Mouse (Mus musculus): ENCODE measurements at regions not wholly inside any gene's neighbourhood (a gene's known extent, or its start where the extent isn't known, plus 50 kb on each side); places are given as distances from the start of the nearest gene placed in this dataset.

DNA sequence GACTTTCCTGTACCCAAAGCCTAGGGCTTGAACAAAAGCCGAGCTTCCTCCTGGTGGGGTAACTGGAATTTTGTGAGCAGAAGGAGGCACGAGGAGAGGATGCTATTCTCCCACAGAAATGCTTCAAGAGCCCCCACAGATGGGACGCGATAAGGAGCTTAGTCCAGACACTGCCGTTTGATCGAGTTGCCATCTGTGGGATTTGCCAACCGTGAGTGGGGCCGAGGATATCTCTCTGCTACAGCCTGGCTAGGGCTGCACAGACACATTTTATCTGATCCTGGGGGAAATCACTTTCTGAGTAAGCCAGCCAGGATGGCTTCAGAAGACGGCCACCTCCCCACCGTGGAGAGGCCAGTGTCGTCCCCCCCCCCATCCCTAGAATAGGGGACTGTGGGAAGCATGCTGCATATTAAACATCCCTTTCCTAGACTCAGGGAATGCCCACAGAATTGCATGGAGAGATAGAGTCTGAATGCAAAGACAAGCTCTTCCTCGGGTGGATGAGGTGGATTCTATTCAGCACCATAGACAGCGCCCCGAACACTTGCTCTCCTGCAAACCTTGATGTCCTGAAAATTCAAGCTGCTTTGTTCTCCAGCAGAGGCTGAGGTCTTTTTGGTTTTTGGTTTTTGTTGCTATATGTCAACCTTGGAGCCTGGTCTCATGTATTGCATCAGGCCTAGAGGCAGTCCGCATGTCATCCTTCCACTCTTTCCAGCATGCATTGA lies 611.6 kb upstream of the Fam19a5 start:
- no peak for ATAC-seq (ENCODE audit: insufficient number of reproducible peaks, low FRiP score, low TSS enrichment, low read depth)
- WGBS = 57% methylated on average over 15 of the region's 15 CpGs
- H3K27me3 ChIP-seq (ENCODE audit: control insufficient read depth, insufficient read depth, low read length) = no peaks in the 10 kb centered on the region
- no peaks in the 10 kb centered on the region for H3K4me1 ChIP-seq (ENCODE audit: control insufficient read depth, insufficient read depth, low read length)
- H3K4me2 ChIP-seq (ENCODE audit: low read depth, severe bottlenecking) = no peak overlapping the region
- no peaks in the 10 kb centered on the region for H3K36me3 ChIP-seq (ENCODE audit: control insufficient read depth, insufficient read depth, low read length)
- H3K9ac ChIP-seq (ENCODE audit: low read length) = no peak overlapping the region
- no peak overlapping the region for H3K4me3 ChIP-seq (ENCODE audit: low read depth, low read length)
- DNase-seq (ENCODE audit: low spot score) = peak; percentile 81
- H3K27ac ChIP-seq (replicated peaks; ENCODE audit: low read depth, low read length) = no peak overlapping the region
- no peaks in the 10 kb centered on the region for H3K9me3 ChIP-seq (ENCODE audit: control insufficient read depth, low read length)

DNA sequence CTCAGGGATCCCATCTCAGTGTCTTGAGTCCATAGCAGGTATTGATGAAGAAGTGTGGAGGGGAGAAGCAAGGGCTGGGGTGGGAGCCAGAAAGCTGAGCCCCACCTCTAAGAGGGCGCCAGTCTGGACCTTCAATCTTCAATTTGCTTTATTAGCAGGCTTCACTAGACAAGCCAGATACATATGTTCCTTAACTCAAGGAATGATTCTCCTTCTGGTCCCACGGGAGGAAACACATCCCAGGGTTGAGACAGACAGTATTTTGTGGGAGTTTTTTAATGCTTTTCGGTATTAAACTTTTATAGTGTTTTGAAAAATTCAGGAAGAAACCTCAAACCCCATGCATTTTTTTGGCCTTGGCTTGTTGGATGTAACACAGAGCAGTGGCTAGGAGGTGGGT lies 606.7 kb upstream of the Fam19a5 start:
- H3K9me3 ChIP-seq (ENCODE audit: control insufficient read depth, low read length) = no peaks in the 10 kb centered on the region
- H3K9ac ChIP-seq (ENCODE audit: low read length) = no peak overlapping the region
- H3K36me3 ChIP-seq (ENCODE audit: control insufficient read depth, insufficient read depth, low read length) = no peaks in the 10 kb centered on the region
- DNase-seq (ENCODE audit: low spot score) (no peak), ATAC-seq (ENCODE audit: insufficient number of reproducible peaks, low FRiP score, low TSS enrichment, low read depth) (no peak)
- H3K4me3 ChIP-seq (ENCODE audit: low read depth, low read length) = no peak overlapping the region
- WGBS = 84% methylated on average over 3 of the region's 3 CpGs
- H3K4me1 ChIP-seq (ENCODE audit: control insufficient read depth, insufficient read depth, low read length) = no peaks in the 10 kb centered on the region
- no peak overlapping the region for H3K27ac ChIP-seq (replicated peaks; ENCODE audit: low read depth, low read length)
- no peak overlapping the region for H3K4me2 ChIP-seq (ENCODE audit: low read depth, severe bottlenecking)
- no peaks in the 10 kb centered on the region for H3K27me3 ChIP-seq (ENCODE audit: control insufficient read depth, insufficient read depth, low read length)

DNA sequence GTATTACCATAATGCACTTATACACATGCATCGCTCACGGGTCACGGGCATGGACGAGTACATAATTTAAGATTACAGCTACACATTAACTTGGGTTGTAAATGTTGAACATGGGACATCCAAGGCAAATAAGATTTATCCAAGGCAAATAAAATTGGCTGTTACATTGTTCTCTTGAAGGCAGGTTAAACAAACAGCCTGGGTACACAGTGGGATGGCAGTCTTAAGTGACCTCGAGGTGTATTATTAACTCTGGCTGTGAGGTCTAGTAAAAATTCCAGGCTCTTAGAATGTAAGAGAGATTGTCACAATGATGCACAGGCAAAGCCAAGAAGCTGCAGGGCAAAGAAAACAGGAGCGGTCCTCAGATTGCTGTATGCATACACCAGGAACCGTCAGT lies 599.6 kb upstream of the Fam19a5 start:
- DNase-seq (ENCODE audit: low spot score) (no peak), ATAC-seq (ENCODE audit: insufficient number of reproducible peaks, low FRiP score, low TSS enrichment, low read depth) (no peak)
- no peak overlapping the region for H3K4me2 ChIP-seq (ENCODE audit: low read depth, severe bottlenecking)
- H3K9me3 ChIP-seq (ENCODE audit: control insufficient read depth, low read length) = no peaks in the 10 kb centered on the region
- no peaks in the 10 kb centered on the region for H3K27me3 ChIP-seq (ENCODE audit: control insufficient read depth, insufficient read depth, low read length)
- H3K27ac ChIP-seq (replicated peaks; ENCODE audit: low read depth, low read length) = no peak overlapping the region
- H3K4me3 ChIP-seq (ENCODE audit: low read depth, low read length) = no peak overlapping the region
- no peaks in the 10 kb centered on the region for H3K36me3 ChIP-seq (ENCODE audit: control insufficient read depth, insufficient read depth, low read length)
- no peaks in the 10 kb centered on the region for H3K4me1 ChIP-seq (ENCODE audit: control insufficient read depth, insufficient read depth, low read length)
- H3K9ac ChIP-seq (ENCODE audit: low read length) = no peak overlapping the region
- 77% methylated on average over 7 of the region's 7 CpGs for WGBS

DNA sequence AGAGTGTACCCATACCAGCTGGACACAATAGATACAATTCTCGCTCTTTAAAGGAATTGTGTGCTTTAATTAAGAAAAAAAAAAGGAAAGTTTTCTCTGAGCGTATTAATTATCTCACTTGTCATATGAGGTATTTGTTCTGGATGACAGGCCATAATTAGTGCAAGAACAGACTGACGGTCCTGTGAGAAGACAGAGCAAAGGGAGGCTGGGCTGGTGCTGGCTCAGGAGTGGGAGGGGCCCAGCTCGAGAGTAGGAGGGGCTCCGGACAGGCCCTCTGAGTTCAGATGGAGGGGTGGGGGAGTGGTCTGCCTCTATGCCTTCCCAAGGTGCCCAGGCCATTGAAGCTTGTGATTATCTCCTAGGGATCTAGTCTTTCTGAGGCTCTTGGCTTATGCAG lies 591.5 kb upstream of the Fam19a5 start:
- WGBS = 53% methylated on average over 5 of the region's 5 CpGs

DNA sequence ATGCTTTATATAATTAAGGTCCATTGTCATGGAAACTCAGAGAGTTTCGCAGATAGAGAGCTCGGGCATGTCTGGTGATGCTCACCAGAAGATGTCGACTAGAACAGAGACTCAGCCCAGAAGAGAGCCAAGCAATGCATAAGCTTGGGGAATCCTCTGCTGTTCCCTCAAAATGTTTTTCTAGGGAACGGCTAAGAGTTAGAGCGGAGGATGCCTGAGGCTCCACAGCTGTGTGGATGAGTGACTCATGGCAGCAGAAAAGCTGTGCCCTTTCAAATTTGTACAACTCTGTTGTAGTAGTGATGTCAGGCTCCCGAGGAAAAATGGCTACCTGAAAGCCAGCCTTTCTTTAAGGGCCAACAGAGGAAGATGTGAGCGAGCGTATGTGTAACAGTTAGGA lies 586.2 kb upstream of the Fam19a5 start:
- no peak for ATAC-seq (ENCODE audit: insufficient number of reproducible peaks, low FRiP score, low TSS enrichment, low read depth)

More for the DNA sequence above, 591.5 kb upstream of the Fam19a5 start:
- Histone ChIP-seq H3K4me2 (ENCODE audit: low read depth, severe bottlenecking) (no peak overlapping the region), H3K9ac (ENCODE audit: low read length) (no peak overlapping the region), H3K27ac (replicated peaks; ENCODE audit: low read depth, low read length) (no peak overlapping the region), H3K4me3 (ENCODE audit: low read depth, low read length) (no peak overlapping the region), H3K4me1 (ENCODE audit: control insufficient read depth, insufficient read depth, low read length) (no peaks in the 10 kb centered on the region), H3K36me3 (ENCODE audit: control insufficient read depth, insufficient read depth, low read length) (no peaks in the 10 kb centered on the region), H3K9me3 (ENCODE audit: control insufficient read depth, low read length) (no peaks in the 10 kb centered on the region), H3K27me3 (ENCODE audit: control insufficient read depth, insufficient read depth, low read length) (no peaks in the 10 kb centered on the region)
- no peak for DNase-seq (ENCODE audit: low spot score)
- no peak for ATAC-seq (ENCODE audit: insufficient number of reproducible peaks, low FRiP score, low TSS enrichment, low read depth)

DNA sequence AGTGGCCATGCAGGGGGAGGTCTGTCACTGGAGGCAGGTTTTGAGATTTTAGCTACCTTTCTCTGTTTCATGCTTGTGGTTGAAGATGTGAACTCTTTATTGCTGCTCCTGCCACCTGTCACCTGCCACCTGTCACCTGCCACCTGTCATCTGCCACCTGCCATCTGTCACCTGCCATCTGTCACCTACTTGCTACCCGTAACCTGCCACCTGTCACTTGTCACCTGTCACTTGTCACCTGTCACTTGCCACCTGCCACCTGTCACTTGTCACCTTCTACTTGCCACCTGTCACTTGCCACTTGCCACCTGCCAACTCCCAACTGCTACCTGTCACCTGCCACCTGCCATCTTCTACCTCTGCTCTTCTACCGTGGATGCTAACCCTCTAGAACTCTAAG lies 581.2 kb upstream of the Fam19a5 start:
- WGBS = 68% methylated on average over 2 of the region's 2 CpGs
- no peaks in the 10 kb centered on the region for H3K36me3 ChIP-seq (ENCODE audit: control insufficient read depth, insufficient read depth, low read length)
- H3K9ac ChIP-seq (ENCODE audit: low read length) = no peak overlapping the region
- H3K27ac ChIP-seq (replicated peaks; ENCODE audit: low read depth, low read length) = no peak overlapping the region
- H3K4me2 ChIP-seq (ENCODE audit: low read depth, severe bottlenecking) = no peak overlapping the region
- H3K9me3 ChIP-seq (ENCODE audit: control insufficient read depth, low read length) = no peaks in the 10 kb centered on the region
- no peak for DNase-seq (ENCODE audit: low spot score)
- H3K27me3 ChIP-seq (ENCODE audit: control insufficient read depth, insufficient read depth, low read length) = no peaks in the 10 kb centered on the region
- no peak for ATAC-seq (ENCODE audit: insufficient number of reproducible peaks, low FRiP score, low TSS enrichment, low read depth)
- no peak overlapping the region for H3K4me3 ChIP-seq (ENCODE audit: low read depth, low read length)
- H3K4me1 ChIP-seq (ENCODE audit: control insufficient read depth, insufficient read depth, low read length) = no peaks in the 10 kb centered on the region

More for the DNA sequence above, 586.2 kb upstream of the Fam19a5 start:
- H3K9me3 ChIP-seq (ENCODE audit: control insufficient read depth, low read length) = no peaks in the 10 kb centered on the region
- H3K4me3 ChIP-seq (ENCODE audit: low read depth, low read length) = no peak overlapping the region
- no peak overlapping the region for H3K4me2 ChIP-seq (ENCODE audit: low read depth, severe bottlenecking)
- no peaks in the 10 kb centered on the region for H3K27me3 ChIP-seq (ENCODE audit: control insufficient read depth, insufficient read depth, low read length)
- no peak overlapping the region for H3K27ac ChIP-seq (replicated peaks; ENCODE audit: low read depth, low read length)
- no peak for DNase-seq (ENCODE audit: low spot score)
- no peaks in the 10 kb centered on the region for H3K4me1 ChIP-seq (ENCODE audit: control insufficient read depth, insufficient read depth, low read length)
- no peak overlapping the region for H3K9ac ChIP-seq (ENCODE audit: low read length)
- H3K36me3 ChIP-seq (ENCODE audit: control insufficient read depth, insufficient read depth, low read length) = no peaks in the 10 kb centered on the region
- 85% methylated on average over 8 of the region's 8 CpGs for WGBS

DNA sequence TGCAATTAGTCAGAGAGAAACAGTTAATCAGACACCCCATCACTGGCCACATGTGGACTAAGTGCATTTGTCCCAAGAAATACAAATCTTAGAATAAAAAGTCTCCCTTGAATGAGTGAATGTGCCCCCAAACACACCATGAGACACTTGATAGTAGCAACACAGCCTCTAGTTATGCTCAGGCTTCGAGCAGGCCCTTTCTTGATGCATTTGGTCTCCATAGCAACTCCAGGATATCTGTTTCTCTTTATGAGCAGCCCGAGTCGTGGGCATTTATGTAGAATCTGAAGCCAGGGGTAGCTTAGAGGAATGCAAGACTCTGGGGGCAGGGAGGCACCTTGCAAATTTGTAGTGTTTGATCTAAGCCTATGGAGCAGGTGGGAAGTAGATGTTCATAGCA lies 580.6 kb upstream of the Fam19a5 start:
- ATAC-seq (ENCODE audit: insufficient number of reproducible peaks, low FRiP score, low TSS enrichment, low read depth) (no peak), DNase-seq (ENCODE audit: low spot score) (no peak)
- Histone ChIP-seq H3K9ac (ENCODE audit: low read length) (no peak overlapping the region), H3K4me3 (ENCODE audit: low read depth, low read length) (no peak overlapping the region), H3K9me3 (ENCODE audit: control insufficient read depth, low read length) (no peaks in the 10 kb centered on the region), H3K4me2 (ENCODE audit: low read depth, severe bottlenecking) (no peak overlapping the region), H3K27ac (replicated peaks; ENCODE audit: low read depth, low read length) (no peak overlapping the region), H3K36me3 (ENCODE audit: control insufficient read depth, insufficient read depth, low read length) (no peaks in the 10 kb centered on the region), H3K4me1 (ENCODE audit: control insufficient read depth, insufficient read depth, low read length) (no peaks in the 10 kb centered on the region), H3K27me3 (ENCODE audit: control insufficient read depth, insufficient read depth, low read length) (no peaks in the 10 kb centered on the region)
- WGBS = 49% methylated on average over 3 of the region's 3 CpGs

DNA sequence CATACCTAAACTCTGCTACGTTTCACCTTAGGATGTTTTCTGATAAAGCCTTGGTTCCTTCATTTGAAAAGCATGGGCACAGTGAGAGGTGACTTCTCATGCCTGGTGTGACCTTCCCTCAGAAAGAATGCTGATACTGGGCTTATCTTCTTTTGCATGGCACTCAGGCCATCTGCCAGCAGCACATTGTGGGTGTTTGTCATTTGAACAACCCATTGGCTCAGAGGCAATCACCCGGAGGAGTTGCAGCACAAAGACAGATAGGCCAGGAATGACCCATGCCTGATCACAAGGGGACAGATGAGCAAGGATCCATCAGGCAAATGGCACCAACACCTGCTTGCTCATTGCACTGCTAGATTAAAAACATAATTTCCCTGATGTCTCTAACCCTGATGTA lies 572.7 kb upstream of the Fam19a5 start:
- no peak overlapping the region for H3K4me2 ChIP-seq (ENCODE audit: low read depth, severe bottlenecking)
- WGBS = 90% methylated on average over 2 of the region's 2 CpGs
- DNase-seq (ENCODE audit: low spot score) = no peak
- no peak overlapping the region for H3K9ac ChIP-seq (ENCODE audit: low read length)
- H3K4me1 ChIP-seq (ENCODE audit: control insufficient read depth, insufficient read depth, low read length) = no peaks in the 10 kb centered on the region
- no peaks in the 10 kb centered on the region for H3K27me3 ChIP-seq (ENCODE audit: control insufficient read depth, insufficient read depth, low read length)
- H3K36me3 ChIP-seq (ENCODE audit: control insufficient read depth, insufficient read depth, low read length) = no peaks in the 10 kb centered on the region
- no peaks in the 10 kb centered on the region for H3K9me3 ChIP-seq (ENCODE audit: control insufficient read depth, low read length)
- no peak overlapping the region for H3K27ac ChIP-seq (replicated peaks; ENCODE audit: low read depth, low read length)
- H3K4me3 ChIP-seq (ENCODE audit: low read depth, low read length) = no peak overlapping the region
- no peak for ATAC-seq (ENCODE audit: insufficient number of reproducible peaks, low FRiP score, low TSS enrichment, low read depth)

DNA sequence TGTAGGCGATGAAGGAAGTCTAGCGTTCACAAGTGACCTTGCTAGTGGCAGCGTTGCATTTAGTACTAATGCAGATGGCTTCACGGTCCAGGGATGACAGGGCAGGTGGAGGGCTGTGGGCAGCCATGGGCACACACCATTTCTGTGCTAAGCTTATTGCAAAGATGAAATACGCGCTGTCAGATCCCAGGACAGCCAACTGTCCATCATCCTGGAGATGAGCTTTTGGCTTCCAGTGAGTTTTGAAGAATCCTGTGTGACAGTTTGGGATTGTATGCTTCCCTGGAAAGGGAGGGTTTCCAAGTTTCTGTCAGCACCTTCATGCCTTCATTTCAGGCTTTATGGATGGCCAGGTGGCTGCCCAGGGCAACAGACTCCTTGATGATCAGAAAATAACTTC lies 547.9 kb upstream of the Fam19a5 start:
- no peaks in the 10 kb centered on the region for H3K27me3 ChIP-seq (ENCODE audit: control insufficient read depth, insufficient read depth, low read length)
- no peaks in the 10 kb centered on the region for H3K36me3 ChIP-seq (ENCODE audit: control insufficient read depth, insufficient read depth, low read length)
- no peak overlapping the region for H3K27ac ChIP-seq (replicated peaks; ENCODE audit: low read depth, low read length)
- no peak overlapping the region for H3K9ac ChIP-seq (ENCODE audit: low read length)
- H3K4me1 ChIP-seq (ENCODE audit: control insufficient read depth, insufficient read depth, low read length) = no peaks in the 10 kb centered on the region
- no peak for DNase-seq (ENCODE audit: low spot score)
- 96% methylated on average over 6 of the region's 6 CpGs for WGBS
- no peaks in the 10 kb centered on the region for H3K9me3 ChIP-seq (ENCODE audit: control insufficient read depth, low read length)
- ATAC-seq (ENCODE audit: insufficient number of reproducible peaks, low FRiP score, low TSS enrichment, low read depth) = no peak
- no peak overlapping the region for H3K4me3 ChIP-seq (ENCODE audit: low read depth, low read length)
- H3K4me2 ChIP-seq (ENCODE audit: low read depth, severe bottlenecking) = no peak overlapping the region
